Mouse (Mus musculus) embryonic facial prominence, embryonic 11.5 days (tissue): ENCODE data around the gene Cirbp. TPM values are rescaled to one million over a fixed set of nuclear protein-coding genes. Genes with fewer than 3 reads are reported as not detected.

Source experiments
- ATAC-seq: fragments of 200-750 bp; cut with Nextera tagmentation; replicated peaks from 2 replicates; pipeline ENCODE4 v1.8.0; 2017; ENCODE audit warnings: low read depth; ENCODE audit not compliant: insufficient number of reproducible peaks, low FRiP score, low TSS enrichment
- DNase-seq: peaks from one replicate; pipeline ENCODE4 v3.0.0-alpha.2; 2015; ENCODE audit warnings: low spot score
- H3K27ac ChIP-seq: fragments of 300-500 bp; sonication (generic); replicated peaks from 2 replicates; pipeline ENCODE4 v1.5.1; 2014; ENCODE audit warnings: mild to moderate bottlenecking, low read depth, low read length, control low read depth
- H3K27me3 ChIP-seq: fragments of 300-500 bp; sonication (generic); 2 replicates; pipeline ENCODE4 v1.6.1; 2014; ENCODE audit warnings: mild to moderate bottlenecking, low read length, moderate library complexity, mixed read lengths; ENCODE audit not compliant: control insufficient read depth, insufficient read depth
- H3K36me3 ChIP-seq: fragments of 300-500 bp; sonication (generic); replicated peaks from 2 replicates; pipeline ENCODE4 v1.6.1; 2014; ENCODE audit warnings: low read depth, mild to moderate bottlenecking, low read length, moderate library complexity, mixed read lengths; ENCODE audit not compliant: control insufficient read depth, insufficient read depth
- H3K4me1 ChIP-seq: fragments of 300-500 bp; sonication (generic); 2 replicates; pipeline ENCODE4 v1.6.1; 2014; ENCODE audit warnings: low read length, mixed read lengths; ENCODE audit not compliant: control insufficient read depth, insufficient read depth
- H3K4me2 ChIP-seq: fragments of 300-500 bp; sonication (generic); 2 replicates; pipeline ENCODE4 v1.6.1; 2014; ENCODE audit warnings: low read depth, mild to moderate bottlenecking, control low read depth, low read length, moderate library complexity
- H3K4me3 ChIP-seq: fragments of 300-500 bp; sonication (generic); 2 replicates; pipeline ENCODE4 v1.5.1; 2014; ENCODE audit warnings: low read depth, low read length, control low read depth
- H3K9ac ChIP-seq: fragments of 300-500 bp; sonication (generic); replicated peaks from 2 replicates; pipeline ENCODE4 v1.6.1; 2014; ENCODE audit warnings: mild to moderate bottlenecking, control low read depth, low read length
- H3K9me3 ChIP-seq: fragments of 300-500 bp; sonication (generic); replicated peaks from 2 replicates; pipeline ENCODE4 v1.6.1; 2016; ENCODE audit warnings: mild to moderate bottlenecking, low read length, inconsistent platforms, mixed read lengths; ENCODE audit not compliant: control insufficient read depth
- WGBS: fragments of 180-500 bp; shearing (Covaris S2); extraction: QIAGEN DNeasy Blood & Tissue Kit; methylation state at CpG from one replicate; pipeline ENCODE4 v1.1.7; 2014; 5-methylcytosine and 5-hydroxymethylcytosine counted together
- polyA plus RNA-seq: library from polyadenylated mRNA; unstranded; fragments of >200 nt; fragmentation: Nextera tagmentation; extraction: Ambion mirVana; gene quantifications from 2 replicates; pipeline ENCODE4 v1.2.1, GENCODE M21; 2014

Cirbp gene
- polyA plus RNA-seq, 1 experiment from 2014 or later, result 77.8 TPM

GRCm38 (mm10) chr10:80149291-80150225 is 16.2 kb upstream of the Cirbp start:
- under 1% methylated on average over 88 of the region's 88 CpGs for WGBS
- peak overlapping the region; percentile 99 for H3K27ac ChIP-seq
- no peaks in the 10 kb centered on the region for H3K9me3 ChIP-seq
- peak overlapping the region; percentile 100 for H3K4me3 ChIP-seq
- peak overlapping the region; percentile 100 for H3K9ac ChIP-seq
- peak; percentile 70 for ATAC-seq
- H3K27me3 ChIP-seq, result no peaks in the 10 kb centered on the region
- peaks cover 13% of the 10 kb centered on the region for H3K4me1 ChIP-seq
- DNase-seq, result peak; percentile 99
- peak overlapping the region; percentile 99 for H3K4me2 ChIP-seq
- H3K36me3 ChIP-seq, result peaks cover 34% of the 10 kb centered on the region

GRCm38 (mm10) chr10:80150226-80151210 is 15.3 kb upstream of the Cirbp start:
- Histone ChIP-seq H3K9ac (peak overlapping the region; percentile 100), H3K27ac (peak overlapping the region; percentile 99), H3K4me1 (peaks cover 16% of the 10 kb centered on the region), H3K4me2 (peak overlapping the region; percentile 99), H3K9me3 (no peaks in the 10 kb centered on the region), H3K27me3 (no peaks in the 10 kb centered on the region), H3K4me3 (peak overlapping the region; percentile 100), H3K36me3 (peaks cover 37% of the 10 kb centered on the region)
- 1% methylated on average over 57 of the region's 71 CpGs for WGBS
- DNase-seq (peak; percentile 90), ATAC-seq (no peak)

DNA sequence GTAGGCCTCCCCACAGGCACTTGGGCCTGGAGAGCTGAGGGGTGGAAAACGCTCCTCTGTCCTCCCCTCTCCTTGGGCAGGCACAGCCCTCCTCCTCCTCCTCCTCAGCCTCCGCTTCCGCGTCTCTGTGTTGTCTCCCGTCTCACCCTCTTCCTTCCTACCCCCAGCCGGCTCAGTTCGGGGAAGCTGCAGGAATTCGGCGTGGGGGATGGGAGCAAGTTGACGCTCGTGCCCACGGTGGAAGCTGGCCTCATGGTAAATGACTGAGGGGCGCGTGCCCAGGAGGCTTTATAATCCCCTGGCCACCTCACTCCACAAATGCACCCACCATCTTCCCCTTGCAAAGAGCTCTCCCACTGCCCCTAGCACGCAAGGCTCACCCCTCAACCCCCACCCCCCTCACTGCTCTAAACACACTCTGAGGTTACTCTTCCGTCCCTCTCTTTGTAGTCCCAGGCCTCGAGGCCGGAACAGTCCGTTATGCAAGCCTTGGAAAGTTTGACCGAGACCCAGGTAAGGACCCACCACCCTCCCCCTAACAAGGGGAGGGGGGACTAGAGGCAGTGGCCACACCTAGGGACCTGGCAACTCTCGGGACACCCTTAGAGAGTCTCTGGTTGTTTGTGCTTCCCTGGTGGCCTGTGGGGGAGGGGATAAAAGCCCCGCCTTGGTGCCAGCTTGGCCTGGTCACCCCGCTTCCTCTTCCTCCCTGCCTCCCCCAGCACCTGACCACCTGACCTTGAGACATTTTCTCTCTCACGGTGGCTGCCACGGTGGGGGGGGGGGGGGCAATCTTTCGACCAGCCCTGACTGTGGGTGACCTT is 14.4 kb upstream of the Cirbp start:
- under 1% methylated on average over 24 of the region's 26 CpGs for WGBS
- Histone ChIP-seq H3K36me3 (peaks cover 40% of the 10 kb centered on the region), H3K4me2 (peak overlapping the region; percentile 99), H3K9me3 (no peaks in the 10 kb centered on the region), H3K4me1 (peaks cover 21% of the 10 kb centered on the region), H3K4me3 (peak overlapping the region; percentile 100), H3K27me3 (no peaks in the 10 kb centered on the region), H3K9ac (peak overlapping the region; percentile 100), H3K27ac (peak overlapping the region; percentile 99)
- ATAC-seq, result no peak
- DNase-seq, result peak; percentile 60

GRCm38 (mm10) chr10:80152071-80152872 is 13.5 kb upstream of the Cirbp start:
- WGBS, result 3% methylated on average over 15 of the region's 15 CpGs
- Histone ChIP-seq H3K9ac (peak overlapping the region; percentile 100), H3K36me3 (peaks cover 48% of the 10 kb centered on the region), H3K4me2 (peak overlapping the region; percentile 99), H3K27ac (peak overlapping the region; percentile 99), H3K9me3 (no peaks in the 10 kb centered on the region), H3K4me1 (peaks cover 24% of the 10 kb centered on the region), H3K4me3 (peak overlapping the region; percentile 100), H3K27me3 (no peaks in the 10 kb centered on the region)
- DNase-seq (peak; percentile 70), ATAC-seq (no peak)

GRCm38 (mm10) chr10:80152873-80153260 is 12.9 kb upstream of the Cirbp start:
- H3K4me2 ChIP-seq, result peak overlapping the region; percentile 99
- H3K27ac ChIP-seq, result peak overlapping the region; percentile 99
- H3K36me3 ChIP-seq, result peaks cover 48% of the 10 kb centered on the region
- H3K27me3 ChIP-seq, result no peaks in the 10 kb centered on the region
- peaks cover 27% of the 10 kb centered on the region for H3K4me1 ChIP-seq
- no peaks in the 10 kb centered on the region for H3K9me3 ChIP-seq
- ATAC-seq (no peak), DNase-seq (no peak)
- peak overlapping the region; percentile 100 for H3K9ac ChIP-seq
- WGBS, result 35% methylated on average over 3 of the region's 3 CpGs
- peak overlapping the region; percentile 100 for H3K4me3 ChIP-seq

- peaks cover 27% of the 10 kb centered on the region for H3K4me1 ChIP-seq
- peak overlapping the region; percentile 17; the same call in 1 of the 2 replicates for H3K4me3 ChIP-seq
- no peak for ATAC-seq
- H3K9me3 ChIP-seq, result no peaks in the 10 kb centered on the region
- H3K27ac ChIP-seq, result no peak overlapping the region
- H3K27me3 ChIP-seq, result no peaks in the 10 kb centered on the region
- DNase-seq, result no peak
- peak overlapping the region; percentile 100 for H3K9ac ChIP-seq
- 78% methylated on average over 19 of the region's 19 CpGs for WGBS
- peaks cover 48% of the 10 kb centered on the region for H3K36me3 ChIP-seq
- peak overlapping the region; percentile 23 for H3K4me2 ChIP-seq
These were observed 12.1 kb upstream of the Cirbp start for GRCm38 (mm10) chr10:80153713-80154112.

GRCm38 (mm10) chr10:80154384-80154783 is 11.4 kb upstream of the Cirbp start:
- WGBS, result 87% methylated on average over 7 of the region's 7 CpGs
- Histone ChIP-seq H3K27ac (no peak overlapping the region), H3K4me2 (no peak overlapping the region), H3K36me3 (peaks cover 48% of the 10 kb centered on the region), H3K9ac (no peak overlapping the region), H3K9me3 (no peaks in the 10 kb centered on the region), H3K4me3 (peak overlapping the region; percentile 4; the same call in 1 of the 2 replicates), H3K27me3 (no peaks in the 10 kb centered on the region), H3K4me1 (peaks cover 30% of the 10 kb centered on the region)
- ATAC-seq, result no peak
- no peak for DNase-seq
